Mouse (Mus musculus) limb, embryonic 10.5 days (tissue): ENCODE data around the gene Dao. TPM values are rescaled to one million over a fixed set of nuclear protein-coding genes. Genes with fewer than 3 reads are reported as not detected.

ENCODE experiments used
- DNase-seq: peaks from one replicate; pipeline ENCODE4 v3.0.0-alpha.2; 2017; ENCODE audit warnings: low spot score
- H3K27ac ChIP-seq: fragments of 300-500 bp; sonication (generic); 2 replicates; pipeline ENCODE4 v1.5.1; 2016; ENCODE audit warnings: mild to moderate bottlenecking
- H3K27me3 ChIP-seq: fragments of 300-500 bp; sonication (generic); 2 replicates; pipeline ENCODE4 v1.6.1; 2016; ENCODE audit warnings: low read depth, mild to moderate bottlenecking; ENCODE audit not compliant: poor library complexity, severe bottlenecking
- H3K36me3 ChIP-seq: fragments of 300-500 bp; sonication (generic); 2 replicates; pipeline ENCODE4 v1.6.1; 2016; ENCODE audit warnings: mild to moderate bottlenecking, moderate library complexity
- H3K4me1 ChIP-seq: fragments of 300-500 bp; sonication (generic); 2 replicates; pipeline ENCODE4 v1.6.1; 2016
- H3K4me3 ChIP-seq: fragments of 300-500 bp; sonication (generic); 2 replicates; pipeline ENCODE4 v1.5.1; 2016; ENCODE audit warnings: mild to moderate bottlenecking, moderate library complexity
- H3K9me3 ChIP-seq: fragments of 300-500 bp; sonication (generic); replicated peaks from 2 replicates; pipeline ENCODE4 v1.6.1; 2016; ENCODE audit warnings: mild to moderate bottlenecking
- WGBS: fragments of 180-500 bp; shearing (Covaris S2); methylation state at CpG from one replicate; pipeline ENCODE4 v1.1.7; 2016; 5-methylcytosine and 5-hydroxymethylcytosine counted together
- polyA plus RNA-seq: library from polyadenylated mRNA; unstranded; fragments of >200 nt; fragmentation: Nextera tagmentation; extraction: Ambion mirVana; gene quantifications from 2 replicates; pipeline ENCODE4 v1.2.1, GENCODE M21; 2016

Gene Dao
- polyA plus RNA-seq, 1 experiment from 2014 or later = not detected

GRCm38 (mm10) chr5:114007753-114008453 lies 4.4 kb downstream of the Dao start:
- 91% methylated on average over 12 of the region's 12 CpGs for WGBS
- Histone ChIP-seq H3K36me3 (no peaks in the 10 kb centered on the region), H3K27me3 (peaks cover 7% of the 10 kb centered on the region), H3K27ac (no peak overlapping the region), H3K4me1 (peaks cover 23% of the 10 kb centered on the region), H3K9me3 (no peaks in the 10 kb centered on the region), H3K4me3 (no peak overlapping the region)
- DNase-seq = no peak

GRCm38 (mm10) chr5:114009049-114009448 lies 5.5 kb downstream of the Dao start:
- Histone ChIP-seq H3K27me3 (no peaks in the 10 kb centered on the region), H3K4me1 (peaks cover 19% of the 10 kb centered on the region), H3K4me3 (no peak overlapping the region), H3K36me3 (no peaks in the 10 kb centered on the region), H3K27ac (no peak overlapping the region), H3K9me3 (no peaks in the 10 kb centered on the region)
- no peak for DNase-seq
- 79% methylated on average over 4 of the region's 4 CpGs for WGBS

- peak; percentile 66 for DNase-seq
- WGBS = 66% methylated on average over 7 of the region's 7 CpGs
- H3K36me3 ChIP-seq = no peaks in the 10 kb centered on the region
- H3K4me1 ChIP-seq = no peaks in the 10 kb centered on the region
- H3K27me3 ChIP-seq = no peaks in the 10 kb centered on the region
- no peaks in the 10 kb centered on the region for H3K9me3 ChIP-seq
- H3K27ac ChIP-seq = no peak overlapping the region
- H3K4me3 ChIP-seq = no peak overlapping the region
Observed at GRCm38 (mm10) chr5:114015121-114015520, 11.6 kb downstream of the Dao start.

GRCm38 (mm10) chr5:114024390-114024789 lies 20.9 kb downstream of the Dao start:
- Histone ChIP-seq H3K27me3 (no peaks in the 10 kb centered on the region), H3K9me3 (no peaks in the 10 kb centered on the region), H3K4me3 (no peak overlapping the region; the same call in 1 of the 2 replicates), H3K27ac (no peak overlapping the region), H3K36me3 (no peaks in the 10 kb centered on the region), H3K4me1 (peaks cover 16% of the 10 kb centered on the region)
- 66% methylated on average over 6 of the region's 6 CpGs for WGBS
- DNase-seq = no peak

- DNase-seq = peak; percentile 46
- Histone ChIP-seq H3K27ac (no peak overlapping the region), H3K9me3 (no peaks in the 10 kb centered on the region), H3K4me3 (no peak overlapping the region; the same call in 1 of the 2 replicates), H3K4me1 (peaks cover 16% of the 10 kb centered on the region), H3K36me3 (no peaks in the 10 kb centered on the region), H3K27me3 (no peaks in the 10 kb centered on the region)
- 8% methylated on average over 10 of the region's 10 CpGs for WGBS
Observed at GRCm38 (mm10) chr5:114024885-114025284, 21.4 kb downstream of the Dao start.

- Histone ChIP-seq H3K4me3 (no peak overlapping the region), H3K36me3 (no peaks in the 10 kb centered on the region), H3K27me3 (no peaks in the 10 kb centered on the region), H3K9me3 (no peaks in the 10 kb centered on the region), H3K4me1 (peaks cover 16% of the 10 kb centered on the region), H3K27ac (no peak overlapping the region)
- DNase-seq = no peak
- WGBS = 85% methylated on average over 12 of the region's 12 CpGs
Observed at GRCm38 (mm10) chr5:114027217-114027944, 23.9 kb downstream of the Dao start.

GRCm38 (mm10) chr5:114028111-114028510 lies 24.6 kb downstream of the Dao start:
- Histone ChIP-seq H3K9me3 (no peaks in the 10 kb centered on the region), H3K27ac (no peak overlapping the region), H3K36me3 (no peaks in the 10 kb centered on the region), H3K4me3 (no peak overlapping the region), H3K27me3 (no peaks in the 10 kb centered on the region), H3K4me1 (peaks cover 16% of the 10 kb centered on the region)
- no peak for DNase-seq
- 87% methylated on average over 12 of the region's 12 CpGs for WGBS

- Histone ChIP-seq H3K4me1 (peaks cover 7% of the 10 kb centered on the region; the same call in 1 of the 2 replicates), H3K4me3 (no peak overlapping the region), H3K27me3 (no peaks in the 10 kb centered on the region), H3K36me3 (no peaks in the 10 kb centered on the region), H3K27ac (no peak overlapping the region), H3K9me3 (no peaks in the 10 kb centered on the region)
- no peak for DNase-seq
- 91% methylated on average over 12 of the region's 12 CpGs for WGBS
Observed at GRCm38 (mm10) chr5:114030652-114031051, 27.1 kb downstream of the Dao start.

- H3K4me3 ChIP-seq = no peak overlapping the region
- no peak for DNase-seq
- H3K27ac ChIP-seq = no peak overlapping the region
- H3K36me3 ChIP-seq = no peaks in the 10 kb centered on the region
- no peaks in the 10 kb centered on the region for H3K27me3 ChIP-seq
- 86% methylated on average over 3 of the region's 3 CpGs for WGBS
- H3K4me1 ChIP-seq = peaks cover 10% of the 10 kb centered on the region; the same call in 1 of the 2 replicates
- no peaks in the 10 kb centered on the region for H3K9me3 ChIP-seq
Observed at GRCm38 (mm10) chr5:114032161-114032763, 28.8 kb downstream of the Dao start.

- no peak for DNase-seq
- no peaks in the 10 kb centered on the region for H3K27me3 ChIP-seq
- no peaks in the 10 kb centered on the region for H3K36me3 ChIP-seq
- no peak overlapping the region for H3K4me3 ChIP-seq
- 0 out of 2 replicates have a peak, but pooled peaks cover 7% of the 10 kb centered on the region for H3K4me1 ChIP-seq
- WGBS = 85% methylated on average over 7 of the region's 7 CpGs
- H3K9me3 ChIP-seq = no peaks in the 10 kb centered on the region
- H3K27ac ChIP-seq = no peak overlapping the region
Observed at GRCm38 (mm10) chr5:114034393-114034792, 30.9 kb downstream of the Dao start.

- 73% methylated on average over 10 of the region's 10 CpGs for whole genome bisulfite sequencing
- Histone ChIP-seq H3K27ac (no peak overlapping the region), H3K9me3 (no peaks in the 10 kb centered on the region), H3K36me3 (no peaks in the 10 kb centered on the region), H3K4me1 (0 out of 2 replicates have a peak, but pooled peaks cover 7% of the 10 kb centered on the region), H3K27me3 (no peaks in the 10 kb centered on the region), H3K4me3 (no peak overlapping the region)
- no peak for DNase-seq
Observed at GRCm38 (mm10) chr5:114035111-114035510, 31.6 kb downstream of the Dao start.

GRCm38 (mm10) chr5:114040508-114040907 lies 37.0 kb downstream of the Dao start:
- H3K4me1 ChIP-seq = peaks cover 23% of the 10 kb centered on the region
- no peaks in the 10 kb centered on the region for H3K27me3 ChIP-seq
- no peaks in the 10 kb centered on the region for H3K36me3 ChIP-seq
- 35% methylated on average over 8 of the region's 8 CpGs for WGBS
- H3K9me3 ChIP-seq = no peaks in the 10 kb centered on the region
- no peak overlapping the region for H3K27ac ChIP-seq
- no peak for DNase-seq
- H3K4me3 ChIP-seq = no peak overlapping the region

GRCm38 (mm10) chr5:114040911-114041310 lies 37.4 kb downstream of the Dao start:
- H3K27ac ChIP-seq = no peak overlapping the region
- no peak for DNase-seq
- H3K27me3 ChIP-seq = no peaks in the 10 kb centered on the region
- 81% methylated on average over 1 of the region's 1 CpGs for WGBS
- no peaks in the 10 kb centered on the region for H3K36me3 ChIP-seq
- peaks cover 23% of the 10 kb centered on the region for H3K4me1 ChIP-seq
- H3K4me3 ChIP-seq = no peak overlapping the region
- H3K9me3 ChIP-seq = no peaks in the 10 kb centered on the region
